Mouse (Mus musculus): Measurements from ENCODE around the gene Sdc1. TPM values are rescaled to one million over a fixed set of nuclear protein-coding genes. Genes with fewer than 3 reads are reported as not detected.

Sdc1 gene
- polyA plus RNA-seq, 1 experiment from 2014 or later: 59.1 TPM

- H3K9me3 ChIP-seq (ENCODE audit: control insufficient read depth, low read length): no peaks in the 10 kb centered on the region; the same call in 1 of the 2 replicates
- H3K4me3 ChIP-seq (ENCODE audit: low read depth, low read length): no peak overlapping the region
- no peaks in the 10 kb centered on the region for H3K27me3 ChIP-seq (ENCODE audit: control insufficient read depth, insufficient read depth, low read length)
- no peak overlapping the region for H3K9ac ChIP-seq (ENCODE audit: low read length)
- 90% methylated on average over 12 of the region's 12 CpGs for WGBS
- H3K4me2 ChIP-seq (ENCODE audit: low read depth): no peak overlapping the region
- DNase-seq (ENCODE audit: low spot score) (no peak), ATAC-seq (ENCODE audit: insufficient read depth, low FRiP score, low TSS enrichment) (no peak)
- peaks cover 26% of the 10 kb centered on the region for H3K36me3 ChIP-seq (ENCODE audit: control insufficient read depth, insufficient read depth, low read length)
- H3K4me1 ChIP-seq (ENCODE audit: control insufficient read depth, insufficient read depth, low read length): no peaks in the 10 kb centered on the region
- H3K27ac ChIP-seq (ENCODE audit: low read depth, low read length): no peak overlapping the region
Observed at GRCm38 (mm10) chr12:8790615-8791014, 19.5 kb downstream of the Sdc1 start.

- Histone ChIP-seq H3K27me3 (ENCODE audit: control insufficient read depth, insufficient read depth, low read length) (no peaks in the 10 kb centered on the region), H3K4me1 (ENCODE audit: control insufficient read depth, insufficient read depth, low read length) (no peaks in the 10 kb centered on the region), H3K36me3 (ENCODE audit: control insufficient read depth, insufficient read depth, low read length) (peaks cover 26% of the 10 kb centered on the region), H3K4me2 (ENCODE audit: low read depth) (no peak overlapping the region), H3K9me3 (ENCODE audit: control insufficient read depth, low read length) (no peaks in the 10 kb centered on the region; the same call in 1 of the 2 replicates), H3K9ac (ENCODE audit: low read length) (no peak overlapping the region), H3K4me3 (ENCODE audit: low read depth, low read length) (no peak overlapping the region), H3K27ac (ENCODE audit: low read depth, low read length) (no peak overlapping the region)
- 90% methylated on average over 2 of the region's 2 CpGs for WGBS
- ATAC-seq (ENCODE audit: insufficient read depth, low FRiP score, low TSS enrichment): no peak
- DNase-seq (ENCODE audit: low spot score): no peak
Observed at GRCm38 (mm10) chr12:8793410-8794051, 22.4 kb downstream of the Sdc1 start.

GRCm38 (mm10) chr12:8797936-8798335, 26.8 kb downstream of the Sdc1 start:
- Histone ChIP-seq H3K9ac (ENCODE audit: low read length) (no peak overlapping the region), H3K4me1 (ENCODE audit: control insufficient read depth, insufficient read depth, low read length) (no peaks in the 10 kb centered on the region), H3K36me3 (ENCODE audit: control insufficient read depth, insufficient read depth, low read length) (peaks cover 8% of the 10 kb centered on the region), H3K9me3 (ENCODE audit: control insufficient read depth, low read length) (no peaks in the 10 kb centered on the region; the same call in 1 of the 2 replicates), H3K4me2 (ENCODE audit: low read depth) (no peak overlapping the region), H3K27ac (ENCODE audit: low read depth, low read length) (no peak overlapping the region), H3K4me3 (ENCODE audit: low read depth, low read length) (no peak overlapping the region), H3K27me3 (ENCODE audit: control insufficient read depth, insufficient read depth, low read length) (no peaks in the 10 kb centered on the region)
- no peak for ATAC-seq (ENCODE audit: insufficient read depth, low FRiP score, low TSS enrichment)
- no peak for DNase-seq (ENCODE audit: low spot score)
- 92% methylated on average over 7 of the region's 7 CpGs for WGBS

GRCm38 (mm10) chr12:8798486-8799020, 27.4 kb downstream of the Sdc1 start:
- WGBS: 58% methylated on average over 9 of the region's 9 CpGs
- no peaks in the 10 kb centered on the region for H3K4me1 ChIP-seq (ENCODE audit: control insufficient read depth, insufficient read depth, low read length)
- H3K36me3 ChIP-seq (ENCODE audit: control insufficient read depth, insufficient read depth, low read length): 0 out of 2 replicates have a peak, but pooled peaks cover 6% of the 10 kb centered on the region
- ATAC-seq (ENCODE audit: insufficient read depth, low FRiP score, low TSS enrichment): no peak
- no peaks in the 10 kb centered on the region for H3K27me3 ChIP-seq (ENCODE audit: control insufficient read depth, insufficient read depth, low read length)
- no peak overlapping the region for H3K4me2 ChIP-seq (ENCODE audit: low read depth)
- H3K27ac ChIP-seq (ENCODE audit: low read depth, low read length): no peak overlapping the region
- no peak overlapping the region for H3K4me3 ChIP-seq (ENCODE audit: low read depth, low read length)
- H3K9ac ChIP-seq (ENCODE audit: low read length): no peak overlapping the region
- H3K9me3 ChIP-seq (ENCODE audit: control insufficient read depth, low read length): no peaks in the 10 kb centered on the region; the same call in 1 of the 2 replicates
- DNase-seq (ENCODE audit: low spot score): no peak

GRCm38 (mm10) chr12:8803421-8804076, 32.4 kb downstream of the Sdc1 start:
- DNase-seq (ENCODE audit: low spot score): no peak

GRCm38 (mm10) chr12:8804077-8804456, 32.9 kb downstream of the Sdc1 start:
- Histone ChIP-seq H3K4me1 (ENCODE audit: control insufficient read depth, insufficient read depth, low read length) (0 out of 2 replicates have a peak, but pooled peaks cover 2% of the 10 kb centered on the region), H3K27ac (ENCODE audit: low read depth, low read length) (no peak overlapping the region), H3K9me3 (ENCODE audit: control insufficient read depth, low read length) (no peaks in the 10 kb centered on the region), H3K4me3 (ENCODE audit: low read depth, low read length) (no peak overlapping the region), H3K9ac (ENCODE audit: low read length) (no peak overlapping the region), H3K27me3 (ENCODE audit: control insufficient read depth, insufficient read depth, low read length) (no peaks in the 10 kb centered on the region), H3K4me2 (ENCODE audit: low read depth) (no peak overlapping the region), H3K36me3 (ENCODE audit: control insufficient read depth, insufficient read depth, low read length) (no peaks in the 10 kb centered on the region)
- DNase-seq (ENCODE audit: low spot score) (no peak), ATAC-seq (ENCODE audit: insufficient read depth, low FRiP score, low TSS enrichment) (no peak)
- WGBS: 71% methylated on average over 3 of the region's 3 CpGs

More at GRCm38 (mm10) chr12:8803421-8804076, 32.4 kb downstream of the Sdc1 start:
- no peak overlapping the region for H3K4me2 ChIP-seq (ENCODE audit: low read depth)
- WGBS: 44% methylated on average over 10 of the region's 10 CpGs
- 0 out of 2 replicates have a peak, but pooled peaks cover 2% of the 10 kb centered on the region for H3K4me1 ChIP-seq (ENCODE audit: control insufficient read depth, insufficient read depth, low read length)
- no peak for ATAC-seq (ENCODE audit: insufficient read depth, low FRiP score, low TSS enrichment)
- no peak overlapping the region for H3K9ac ChIP-seq (ENCODE audit: low read length)
- no peak overlapping the region for H3K4me3 ChIP-seq (ENCODE audit: low read depth, low read length)
- H3K27me3 ChIP-seq (ENCODE audit: control insufficient read depth, insufficient read depth, low read length): no peaks in the 10 kb centered on the region
- no peaks in the 10 kb centered on the region for H3K36me3 ChIP-seq (ENCODE audit: control insufficient read depth, insufficient read depth, low read length)
- H3K9me3 ChIP-seq (ENCODE audit: control insufficient read depth, low read length): no peaks in the 10 kb centered on the region
- no peak overlapping the region for H3K27ac ChIP-seq (ENCODE audit: low read depth, low read length)

- DNase-seq (ENCODE audit: low spot score): no peak
- Histone ChIP-seq H3K4me1 (ENCODE audit: control insufficient read depth, insufficient read depth, low read length) (0 out of 2 replicates have a peak, but pooled peaks cover 2% of the 10 kb centered on the region), H3K9me3 (ENCODE audit: control insufficient read depth, low read length) (no peaks in the 10 kb centered on the region), H3K9ac (ENCODE audit: low read length) (no peak overlapping the region), H3K36me3 (ENCODE audit: control insufficient read depth, insufficient read depth, low read length) (no peaks in the 10 kb centered on the region), H3K4me3 (ENCODE audit: low read depth, low read length) (no peak overlapping the region), H3K4me2 (ENCODE audit: low read depth) (no peak overlapping the region), H3K27me3 (ENCODE audit: control insufficient read depth, insufficient read depth, low read length) (no peaks in the 10 kb centered on the region), H3K27ac (ENCODE audit: low read depth, low read length) (no peak overlapping the region)
- no peak for ATAC-seq (ENCODE audit: insufficient read depth, low FRiP score, low TSS enrichment)
- WGBS: 62% methylated on average over 7 of the region's 7 CpGs
Observed at GRCm38 (mm10) chr12:8804934-8805722, 34.0 kb downstream of the Sdc1 start.

GRCm38 (mm10) chr12:8809086-8809485, 38.0 kb downstream of the Sdc1 start:
- Histone ChIP-seq H3K4me3 (ENCODE audit: low read depth, low read length) (no peak overlapping the region), H3K4me1 (ENCODE audit: control insufficient read depth, insufficient read depth, low read length) (0 out of 2 replicates have a peak, but pooled peaks cover 2% of the 10 kb centered on the region), H3K9ac (ENCODE audit: low read length) (no peak overlapping the region), H3K27me3 (ENCODE audit: control insufficient read depth, insufficient read depth, low read length) (no peaks in the 10 kb centered on the region), H3K9me3 (ENCODE audit: control insufficient read depth, low read length) (no peaks in the 10 kb centered on the region), H3K36me3 (ENCODE audit: control insufficient read depth, insufficient read depth, low read length) (no peaks in the 10 kb centered on the region), H3K4me2 (ENCODE audit: low read depth) (no peak overlapping the region), H3K27ac (ENCODE audit: low read depth, low read length) (no peak overlapping the region)
- DNase-seq (ENCODE audit: low spot score): no peak
- ATAC-seq (ENCODE audit: insufficient read depth, low FRiP score, low TSS enrichment): no peak
- 90% methylated on average over 2 of the region's 2 CpGs for WGBS

Measured in neural tube, embryonic 11.5 days (tissue).